ENCODE assay signal across 25 mouse cellular contexts in genomic region chr4:107003199-107003598, GRCm38 (mm10).
A peak's percentile ranks its signal among the peaks of the same experiment; 100 is the strongest.
DNase-seq lines count a peak whose midpoint lies in the region; ATAC-seq lines count a peak whose summit lies in the region.
"Had no signal": no experiment of that assay in that cellular context is flagged by ENCODE, and none has a peak within 500 bp of the region (broad histone marks: within the 10 kb centered on the region; RNA-seq: fewer than 3 reads in every experiment).

No protein-coding gene starts in this region.

- H3K27me3 ChIP-seq in hindbrain, embryonic 13.5 days: no peaks in the 10 kb centered on the region
- H3K27me3 ChIP-seq in hindbrain, embryonic 16.5 days (replicated peaks; ENCODE audit: control insufficient read depth, insufficient read depth, low read length): no peaks in the 10 kb centered on the region
- H3K27me3 ChIP-seq in liver, embryonic 13.5 days: no peaks in the 10 kb centered on the region
- H3K27me3 ChIP-seq in forebrain, embryonic 11.5 days (ENCODE audit: control insufficient read depth, insufficient read depth, low read length): no peaks in the 10 kb centered on the region
- H3K27me3 ChIP-seq: forebrain, embryonic 12.5 days; heart, embryonic 15.5 days; hindbrain, embryonic 15.5 days; lung, embryonic 15.5 days; megakaryocyte, embryonic 14.5 days; midbrain, embryonic 15.5 days; neural tube, embryonic 12.5 days; stomach, embryonic 15.5 days had no signal

- H3K9ac ChIP-seq in hindbrain, embryonic 13.5 days: peak overlapping the region; percentile 24; the same call in 1 of the 2 replicates
- H3K9ac ChIP-seq in hindbrain, embryonic 16.5 days (ENCODE audit: low read depth, low read length): no peak overlapping the region
- no peak overlapping the region; the same call in 1 of the 2 replicates for H3K9ac ChIP-seq in liver, embryonic 13.5 days
- H3K9ac ChIP-seq in forebrain, embryonic 11.5 days (ENCODE audit: low read length): no peak overlapping the region
- H3K9ac ChIP-seq: forebrain, embryonic 12.5 days; heart, embryonic 15.5 days; hindbrain, embryonic 15.5 days; lung, embryonic 15.5 days; midbrain, embryonic 15.5 days; neural tube, embryonic 12.5 days; stomach, embryonic 15.5 days had no signal

- H3K36me3 ChIP-seq in hindbrain, embryonic 13.5 days: no peaks in the 10 kb centered on the region
- H3K36me3 ChIP-seq in hindbrain, embryonic 16.5 days (ENCODE audit: control insufficient read depth, insufficient read depth, low read length): no peaks in the 10 kb centered on the region
- H3K36me3 ChIP-seq in liver, embryonic 13.5 days: peaks cover 10% of the 10 kb centered on the region
- no peaks in the 10 kb centered on the region for H3K36me3 ChIP-seq in forebrain, embryonic 11.5 days (ENCODE audit: control insufficient read depth, insufficient read depth, low read length)
- H3K36me3 ChIP-seq: heart, embryonic 15.5 days; hindbrain, embryonic 15.5 days; lung, embryonic 15.5 days; midbrain, embryonic 15.5 days; stomach, embryonic 15.5 days had no signal

- H3K27ac ChIP-seq in hindbrain, embryonic 13.5 days: peak overlapping the region; percentile 60
- H3K27ac ChIP-seq in hindbrain, embryonic 16.5 days (ENCODE audit: low read depth, low read length): no peak overlapping the region; the same call in 1 of the 2 replicates
- H3K27ac ChIP-seq in liver, embryonic 13.5 days: peak overlapping the region; percentile 74
- H3K27ac ChIP-seq in forebrain, embryonic 11.5 days (ENCODE audit: low read depth, low read length): no peak overlapping the region
- H3K27ac ChIP-seq: gastrocnemius, adult 2 months; heart, embryonic 15.5 days; lung, embryonic 15.5 days; neural tube, embryonic 12.5 days had no signal

- WGBS in hindbrain, embryonic 13.5 days: 49% methylated on average over 2 of the region's 2 CpGs
- WGBS in hindbrain, embryonic 16.5 days: 35% methylated on average over 2 of the region's 2 CpGs
- 75% methylated on average over 2 of the region's 2 CpGs for WGBS in liver, embryonic 13.5 days (ENCODE audit: insufficient replicate concordance)
- WGBS in forebrain, embryonic 11.5 days: 78% methylated on average over 2 of the region's 2 CpGs

- H3K4me2 ChIP-seq in hindbrain, embryonic 13.5 days: no peak overlapping the region
- no peak overlapping the region for H3K4me2 ChIP-seq in hindbrain, embryonic 16.5 days (ENCODE audit: low read length)
- no peak overlapping the region for H3K4me2 ChIP-seq in liver, embryonic 13.5 days
- no peak overlapping the region for H3K4me2 ChIP-seq in forebrain, embryonic 11.5 days (ENCODE audit: low read depth, low read length, severe bottlenecking)
- H3K4me2 ChIP-seq: forebrain, embryonic 12.5 days; heart, embryonic 15.5 days; hindbrain, embryonic 15.5 days; lung, embryonic 15.5 days; midbrain, embryonic 15.5 days; neural tube, embryonic 12.5 days; stomach, embryonic 15.5 days had no signal

- no peak for ATAC-seq in hindbrain, embryonic 13.5 days (ENCODE audit: low FRiP score)
- ATAC-seq in hindbrain, embryonic 16.5 days: no peak
- ATAC-seq in liver, embryonic 13.5 days (ENCODE audit: low read depth): no peak
- ATAC-seq in forebrain, embryonic 11.5 days (replicated peaks; ENCODE audit: low FRiP score): no peak

- DNase-seq in liver, embryonic 13.5 days: no peak
- no peak for DNase-seq in liver
- DNase-seq in cerebellum, adult 18-20 months: peak; percentile 65 to 78
- peak; percentile 45 to 65 for DNase-seq in cerebellum, postnatal 36 days
- no peak for DNase-seq in thymus, postnatal 14 days
- no peak for DNase-seq in forebrain, embryonic 11.5 days (ENCODE audit: low spot score)
- DNase-seq: adrenal gland, postnatal 10 days; gastrocnemius, adult 2 months; heart, postnatal 36 days; kidney, adult 18-20 months; kidney, postnatal 10 days; layer of hippocampus, postnatal 36 days; lung, postnatal 36 days; thymus, adult 18-20 months; thymus, postnatal 4 days had no signal

- no peak overlapping the region for H3K4me3 ChIP-seq in hindbrain, embryonic 13.5 days
- H3K4me3 ChIP-seq in hindbrain, embryonic 16.5 days (ENCODE audit: low read length): no peak overlapping the region
- H3K4me3 ChIP-seq in liver, embryonic 13.5 days (replicated peaks): no peak overlapping the region
- H3K4me3 ChIP-seq in forebrain, embryonic 11.5 days (ENCODE audit: low read depth, low read length): no peak overlapping the region
- H3K4me3 ChIP-seq: forebrain, embryonic 12.5 days; gastrocnemius, adult 2 months; heart, embryonic 15.5 days; hindbrain, embryonic 15.5 days; lung, embryonic 15.5 days; megakaryocyte, embryonic 14.5 days; midbrain, embryonic 15.5 days; neural tube, embryonic 12.5 days; stomach, embryonic 15.5 days had no signal

- peaks cover 80% of the 10 kb centered on the region for H3K4me1 ChIP-seq in hindbrain, embryonic 13.5 days (replicated peaks)
- peaks cover 24% of the 10 kb centered on the region for H3K4me1 ChIP-seq in hindbrain, embryonic 16.5 days (ENCODE audit: control insufficient read depth, insufficient read depth, low read depth, low read length)
- peaks cover 100% of the 10 kb centered on the region for H3K4me1 ChIP-seq in liver, embryonic 13.5 days (replicated peaks)
- H3K4me1 ChIP-seq in forebrain, embryonic 11.5 days (replicated peaks; ENCODE audit: control insufficient read depth, insufficient read depth, low read length): peaks cover 25% of the 10 kb centered on the region; the same call in 1 of the 2 replicates

- no peaks in the 10 kb centered on the region for H3K9me3 ChIP-seq in hindbrain, embryonic 13.5 days
- H3K9me3 ChIP-seq in hindbrain, embryonic 16.5 days (ENCODE audit: control insufficient read depth, low read length): no peaks in the 10 kb centered on the region
- no peaks in the 10 kb centered on the region for H3K9me3 ChIP-seq in liver, embryonic 13.5 days (replicated peaks)
- no peaks in the 10 kb centered on the region for H3K9me3 ChIP-seq in forebrain, embryonic 11.5 days (ENCODE audit: control insufficient read depth, low read length)
- H3K9me3 ChIP-seq: forebrain, embryonic 12.5 days; heart, embryonic 15.5 days; hindbrain, embryonic 15.5 days; lung, embryonic 15.5 days; megakaryocyte, embryonic 14.5 days; midbrain, embryonic 15.5 days; neural tube, embryonic 12.5 days; stomach, embryonic 15.5 days had no signal

Comparison
In these comparisons a context has a peak if more than half of its experiments do, and no peak if none do; other contexts are left out.
1. H3K27ac ChIP-seq: peak in hindbrain, embryonic 13.5 days (single experiment) and liver, embryonic 13.5 days (single experiment); none in hindbrain, embryonic 16.5 days (single experiment) and forebrain, embryonic 11.5 days (single experiment).
2. DNase-seq: peak in cerebellum, adult 18-20 months (2 of 2) and cerebellum, postnatal 36 days (2 of 2); none in liver, embryonic 13.5 days (single experiment), liver (single experiment), thymus, postnatal 14 days (single experiment) and forebrain, embryonic 11.5 days (single experiment).